Mouse (Mus musculus): ENCODE measurements at regions not wholly inside any gene's neighbourhood (a gene's known extent, or its start where the extent isn't known, plus 50 kb on each side); places are given as distances from the start of the nearest gene placed in this dataset.

GRCm38 (mm10) chr4:137160526-137160925, 111.9 kb upstream of the Zbtb40 start:
- no peak for DNase-seq (ENCODE audit: low read depth, low spot score)

DNA sequence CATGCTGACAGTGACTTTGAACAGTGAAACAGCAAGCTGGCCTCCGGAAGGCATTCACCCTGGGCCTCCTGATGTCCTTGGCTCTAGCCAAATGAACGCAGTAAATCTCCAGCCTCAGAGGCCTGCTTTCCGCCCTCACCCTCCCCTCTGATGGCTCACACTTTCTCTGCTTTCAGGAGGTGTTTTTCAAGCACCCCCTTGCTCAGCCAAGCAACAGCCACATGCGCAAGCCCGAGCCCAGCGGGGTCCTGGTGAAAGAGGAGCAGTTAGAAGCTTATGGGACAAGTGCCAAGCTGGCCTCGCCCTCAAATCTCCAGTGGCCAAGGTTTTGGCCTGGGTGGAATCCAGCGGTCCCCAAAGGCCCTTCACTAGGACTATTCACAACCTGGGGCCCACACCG, 109.6 kb upstream of the Zbtb40 start:
- DNase-seq (ENCODE audit: low read depth, low spot score), result no peak

DNA sequence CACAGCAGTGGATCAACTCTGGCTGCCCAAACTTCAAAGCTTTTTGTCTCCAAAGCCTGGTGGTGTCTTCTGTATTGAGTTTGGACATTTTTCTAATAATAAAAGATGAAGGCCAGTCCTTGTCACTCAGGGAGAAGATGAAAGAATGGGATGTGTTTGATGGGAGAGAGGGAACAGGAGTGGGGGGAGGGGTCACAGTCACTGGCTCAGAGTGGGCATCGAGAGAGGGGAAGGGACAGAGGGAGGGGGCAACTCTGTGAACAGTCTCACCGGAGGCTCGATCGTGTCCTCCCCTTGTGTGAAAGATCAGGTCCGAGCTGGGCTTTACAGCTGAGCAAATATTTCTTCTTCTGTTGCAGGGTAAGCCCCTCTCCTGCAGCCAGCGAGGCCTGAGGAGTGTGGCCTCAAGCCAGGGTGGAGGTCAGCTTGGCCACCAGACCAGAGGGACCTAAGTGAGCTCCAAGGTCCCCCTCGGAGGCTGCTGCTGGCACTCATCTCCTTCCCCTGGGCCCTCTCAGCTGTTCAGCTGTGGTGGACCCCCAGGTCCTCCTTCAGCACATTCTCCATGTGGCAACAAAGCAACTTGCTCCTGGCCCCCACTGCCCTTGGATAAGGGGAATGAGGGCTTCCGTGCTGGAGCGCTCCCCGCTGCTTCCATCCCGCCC, 108.0 kb upstream of the Zbtb40 start:
- no peak for DNase-seq (ENCODE audit: low read depth, low spot score)

GRCm38 (mm10) chr4:137148756-137149155, 100.2 kb upstream of the Zbtb40 start:
- no peak for DNase-seq (ENCODE audit: low read depth, low spot score)

GRCm38 (mm10) chr4:137147795-137148194, 99.2 kb upstream of the Zbtb40 start:
- DNase-seq (ENCODE audit: low read depth, low spot score), result no peak

- DNase-seq (ENCODE audit: low read depth, low spot score), result no peak
Observed at GRCm38 (mm10) chr4:137146326-137146725, 97.7 kb upstream of the Zbtb40 start.

- DNase-seq (ENCODE audit: low read depth, low spot score), result no peak
Observed at GRCm38 (mm10) chr4:137142316-137142715, 93.7 kb upstream of the Zbtb40 start.

DNA sequence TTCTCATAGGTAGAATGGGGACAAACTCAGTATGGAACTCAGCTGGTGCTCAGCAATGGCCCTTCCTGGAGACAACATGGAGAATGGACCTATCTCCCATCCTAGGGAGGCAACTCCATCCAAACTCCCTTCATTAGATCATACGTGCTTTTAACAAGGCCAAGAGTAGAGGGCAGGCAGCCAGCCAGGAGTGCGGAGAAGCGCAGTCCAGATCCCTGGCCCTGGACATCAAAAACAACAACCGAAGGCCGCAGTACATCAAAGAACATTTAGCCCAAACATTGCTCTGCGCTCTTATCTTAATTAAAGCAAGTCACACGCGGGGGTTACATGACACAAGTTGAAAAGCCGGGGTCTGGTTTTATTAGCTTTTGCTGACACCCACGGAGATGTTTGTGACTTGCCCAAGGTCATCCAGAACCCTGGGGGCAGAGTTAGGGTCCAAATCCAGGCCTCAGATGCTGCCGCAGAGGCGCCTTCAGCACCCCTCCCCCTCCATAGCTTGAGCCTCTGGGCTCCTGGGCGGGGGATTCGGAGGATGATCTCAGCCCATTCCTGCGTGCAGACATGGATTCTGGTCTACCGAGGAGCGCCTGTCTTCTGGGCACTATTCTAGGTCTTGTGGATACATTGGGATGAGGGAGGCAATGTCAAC, 90.6 kb upstream of the Zbtb40 start:
- no peak for DNase-seq (ENCODE audit: low read depth, low spot score)

GRCm38 (mm10) chr4:137138127-137138526, 89.5 kb upstream of the Zbtb40 start:
- no peak for DNase-seq (ENCODE audit: low read depth, low spot score)

DNA sequence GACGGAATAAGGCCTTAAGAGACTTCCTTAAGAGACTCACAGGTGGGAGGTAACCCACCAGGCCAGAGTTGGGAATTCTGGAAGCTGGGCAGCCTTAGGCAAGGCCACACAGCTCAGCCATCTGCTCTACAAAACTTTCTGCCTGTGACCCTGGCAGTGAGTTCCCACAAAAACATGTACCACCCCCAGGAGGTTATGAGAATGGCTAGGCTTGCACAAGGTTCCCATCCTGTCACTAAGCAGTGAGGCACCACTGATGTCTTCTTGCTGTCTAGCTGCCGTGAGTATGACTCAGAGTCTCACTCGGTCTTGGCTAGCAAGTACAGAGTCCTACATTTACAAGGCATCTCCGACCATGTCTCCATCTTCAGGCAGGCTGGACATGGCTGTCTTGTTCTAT, 87.7 kb upstream of the Zbtb40 start:
- no peak for DNase-seq (ENCODE audit: low read depth, low spot score)

DNA sequence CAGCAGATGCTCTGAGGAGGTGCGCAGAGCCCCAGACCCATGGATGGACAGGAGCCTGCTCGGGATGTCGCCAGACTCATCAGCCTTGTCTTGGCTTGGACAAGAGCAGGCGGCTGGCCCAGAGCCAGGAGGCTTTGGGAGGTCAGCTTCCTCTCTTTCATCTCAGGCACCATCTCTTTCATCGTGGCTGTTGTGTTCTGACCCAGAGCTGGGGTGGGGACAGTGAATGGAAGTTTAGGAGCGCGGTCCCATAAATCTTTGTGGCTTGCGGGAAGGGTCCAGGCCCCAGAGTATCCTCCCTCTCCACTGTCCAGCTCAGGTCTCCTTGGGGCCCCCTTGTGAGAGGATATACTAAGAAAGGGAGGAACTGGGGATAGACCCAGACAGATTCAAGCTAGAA, 87.2 kb upstream of the Zbtb40 start:
- no peak for DNase-seq (ENCODE audit: low read depth, low spot score)

DNA sequence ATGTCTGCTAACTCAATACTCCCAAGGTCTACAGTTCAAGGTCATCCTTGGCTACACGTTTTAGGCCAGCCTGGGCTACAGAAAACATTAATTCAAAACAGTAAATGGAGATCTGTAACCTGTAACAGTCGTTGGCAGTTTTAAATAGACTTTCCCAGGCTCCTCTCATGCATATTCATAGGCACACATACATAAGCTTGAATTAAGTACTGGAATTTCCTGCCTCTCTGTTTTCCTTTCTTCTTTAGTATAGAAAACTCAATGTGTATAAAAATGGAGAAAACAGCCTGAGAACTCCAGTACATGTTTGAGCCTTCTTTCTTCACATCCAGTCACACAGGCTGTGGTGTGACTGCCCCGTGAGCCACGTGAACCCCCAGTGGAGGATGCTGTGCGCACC, 86.0 kb upstream of the Zbtb40 start:
- no peak for DNase-seq (ENCODE audit: low read depth, low spot score)

GRCm38 (mm10) chr4:137133789-137134188, 85.2 kb upstream of the Zbtb40 start:
- no peak for DNase-seq (ENCODE audit: low read depth, low spot score)

DNA sequence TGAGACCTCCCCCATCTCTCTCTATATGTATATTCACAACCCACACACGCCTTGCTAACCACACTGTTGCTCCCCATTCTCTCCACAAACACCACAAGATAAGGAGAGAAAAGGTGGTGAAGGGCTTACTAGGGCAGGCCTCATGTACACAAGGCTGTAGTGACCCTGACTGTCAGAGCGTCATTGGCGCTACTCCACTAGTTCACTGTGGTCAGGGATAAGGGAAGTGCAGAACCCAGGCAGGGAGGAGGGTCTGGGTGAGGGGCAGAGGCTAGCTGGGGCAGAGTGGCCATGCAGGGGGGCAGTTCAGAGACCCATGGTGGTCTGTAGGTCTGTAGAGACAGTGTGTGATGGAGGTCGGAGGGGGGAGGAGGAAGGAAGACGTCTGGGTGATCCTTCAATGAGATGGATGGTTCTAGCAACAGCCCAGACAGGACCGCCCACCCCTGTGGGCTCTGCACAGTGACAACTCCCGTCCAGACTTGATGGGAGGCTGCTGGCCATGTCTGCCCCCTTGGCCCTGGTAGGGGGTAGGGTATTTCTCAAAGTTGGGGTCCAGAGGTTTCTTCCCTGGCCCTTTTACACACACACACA, 82.1 kb upstream of the Zbtb40 start:
- no peak for DNase-seq (ENCODE audit: low read depth, low spot score)

DNA sequence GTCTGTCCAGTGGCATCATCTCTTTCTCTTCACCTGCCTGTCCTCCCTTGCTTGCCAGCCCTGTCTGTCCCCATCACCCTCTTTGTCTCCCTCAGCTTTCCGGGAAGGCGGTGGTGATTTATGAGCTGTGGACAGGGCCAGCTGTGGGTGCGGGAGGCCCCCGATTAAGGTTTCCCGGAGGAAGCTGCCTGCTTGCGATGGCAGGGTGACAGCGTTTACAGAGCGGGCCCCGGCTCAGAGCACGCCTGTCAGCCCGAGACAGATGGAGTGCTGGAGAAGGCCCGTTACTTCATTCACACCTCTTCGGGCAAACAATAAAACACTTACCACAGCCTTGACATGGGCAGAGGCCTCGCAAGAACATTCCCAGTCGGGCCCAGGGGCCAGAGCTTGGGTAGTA, 79.6 kb upstream of the Zbtb40 start:
- no peak for DNase-seq (ENCODE audit: low read depth, low spot score)

DNA sequence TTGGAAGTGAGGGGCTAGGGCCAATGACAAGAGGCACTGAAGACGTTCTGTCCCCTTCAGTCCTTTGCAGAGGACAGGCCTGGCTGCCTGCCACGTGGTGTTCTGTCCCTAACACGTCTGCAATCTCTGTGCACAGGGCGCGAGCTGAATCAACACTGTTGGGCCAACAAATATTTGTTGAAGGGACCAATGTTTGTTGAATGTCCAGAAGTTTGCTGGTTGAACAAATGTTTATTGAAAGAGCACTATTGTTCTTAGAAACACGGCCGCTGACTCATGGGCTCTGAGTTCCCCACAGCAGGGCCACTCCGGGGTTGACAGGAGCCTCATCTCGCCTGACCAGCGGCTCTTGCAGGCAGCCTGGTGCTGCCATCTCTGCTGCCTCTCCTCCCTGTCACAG, 73.1 kb upstream of the Zbtb40 start:
- no peak for DNase-seq (ENCODE audit: low read depth, low spot score)

DNA sequence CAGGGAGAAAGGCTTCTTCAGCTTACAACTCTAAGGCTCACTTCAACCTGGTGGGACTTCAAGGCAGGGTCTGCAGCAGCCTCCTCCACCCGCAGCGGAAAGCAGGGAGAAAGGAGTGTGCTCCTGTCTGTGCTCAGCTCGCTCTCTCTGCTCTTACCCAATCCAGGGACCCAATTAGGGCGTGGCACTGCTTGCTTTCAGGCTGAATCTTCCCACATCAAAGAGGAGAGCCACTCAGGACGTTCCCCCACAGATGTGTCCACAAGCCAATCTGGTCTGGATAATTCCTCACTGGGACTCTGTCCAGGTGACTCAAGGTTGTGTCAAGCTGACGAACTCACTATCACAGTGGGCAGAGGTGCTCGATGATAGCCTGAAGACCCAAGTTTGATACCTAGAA, 72.0 kb upstream of the Zbtb40 start:
- no peak for DNase-seq (ENCODE audit: low read depth, low spot score)

GRCm38 (mm10) chr4:137118332-137118715, 69.7 kb upstream of the Zbtb40 start:
- DNase-seq (ENCODE audit: low read depth, low spot score), result no peak

DNA sequence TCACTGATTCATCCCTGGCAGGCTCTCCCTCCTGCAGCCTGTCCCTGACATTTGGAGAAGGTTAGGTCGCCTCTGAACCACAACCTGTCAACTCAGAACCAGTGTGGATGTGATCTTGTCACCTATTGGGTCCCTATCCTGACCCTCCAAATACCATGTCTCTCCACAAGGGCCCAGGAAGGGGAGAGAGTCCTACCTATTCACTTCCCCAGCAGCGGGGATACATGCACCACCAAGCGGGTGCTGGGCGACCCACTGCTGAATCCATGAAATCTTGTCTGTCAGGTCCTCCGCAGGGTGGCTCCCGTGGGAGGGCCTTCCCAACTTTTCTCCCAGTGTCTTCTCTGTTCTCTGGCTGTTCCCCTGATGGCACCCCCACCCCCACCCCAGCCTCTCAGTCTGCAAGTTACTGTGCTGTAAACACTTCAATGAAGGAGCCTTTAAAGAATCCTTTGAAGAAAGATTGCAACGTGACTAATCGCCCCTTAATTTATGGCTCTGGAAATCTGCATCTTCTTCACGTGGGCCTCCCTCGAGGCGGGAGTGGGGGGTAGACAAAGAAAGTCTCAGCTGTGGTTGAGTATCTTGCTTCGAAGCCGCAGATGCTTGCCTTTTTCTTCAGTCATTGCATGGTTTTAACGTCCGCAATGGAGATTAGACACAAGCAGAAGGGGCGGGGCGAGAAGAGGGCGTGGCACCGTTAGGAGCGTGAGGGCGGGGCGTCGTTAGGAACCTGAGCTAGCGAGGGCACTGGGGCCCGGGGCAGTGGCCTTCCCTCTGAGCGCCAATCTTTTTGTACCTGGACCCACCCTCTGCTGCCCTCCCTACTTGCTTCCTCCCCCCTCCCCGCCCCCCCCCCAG, 69.1 kb upstream of the Zbtb40 start:
- peak; percentile 42 for DNase-seq (ENCODE audit: low read depth, low spot score)

DNA sequence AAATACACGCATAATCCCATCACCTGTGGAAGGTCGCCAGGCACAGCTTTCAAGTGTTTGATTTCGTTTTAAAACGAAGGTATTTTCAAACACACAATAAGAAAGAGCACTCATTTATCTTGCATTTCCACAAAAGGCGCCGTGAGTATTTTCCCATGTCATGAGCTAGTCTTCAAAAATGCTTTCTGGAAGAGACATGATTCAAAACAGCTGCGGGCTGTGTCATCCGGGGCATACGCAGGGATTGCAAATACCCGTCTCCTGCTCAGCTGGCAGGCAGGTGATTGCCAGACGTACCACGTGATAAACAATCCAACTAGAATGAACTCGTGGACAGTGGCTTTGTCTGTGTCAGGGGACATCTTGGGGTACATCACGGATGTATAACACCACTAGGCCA, 66.5 kb upstream of the Zbtb40 start:
- no peak for DNase-seq (ENCODE audit: low read depth, low spot score)

DNA sequence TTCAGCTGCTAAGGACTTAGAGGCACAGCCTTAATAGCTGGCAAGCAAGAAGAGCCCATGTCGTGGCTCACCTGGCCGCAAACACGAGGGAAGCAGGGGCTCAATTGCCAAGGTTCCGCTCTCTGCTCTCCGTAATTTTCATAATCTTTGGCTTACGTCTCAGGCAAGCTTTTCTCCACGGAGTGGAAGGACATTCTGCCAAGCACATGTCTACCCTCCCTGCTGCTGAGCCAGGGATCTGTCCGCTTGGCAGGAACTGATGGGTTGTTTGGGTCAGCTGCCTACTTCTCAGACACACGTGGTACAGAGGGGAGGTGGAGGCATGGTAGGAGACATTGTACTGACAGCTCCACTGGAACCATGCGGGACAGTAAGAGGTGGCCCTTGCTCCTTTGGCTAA, 61.7 kb upstream of the Zbtb40 start:
- no peak for DNase-seq (ENCODE audit: low read depth, low spot score)

DNA sequence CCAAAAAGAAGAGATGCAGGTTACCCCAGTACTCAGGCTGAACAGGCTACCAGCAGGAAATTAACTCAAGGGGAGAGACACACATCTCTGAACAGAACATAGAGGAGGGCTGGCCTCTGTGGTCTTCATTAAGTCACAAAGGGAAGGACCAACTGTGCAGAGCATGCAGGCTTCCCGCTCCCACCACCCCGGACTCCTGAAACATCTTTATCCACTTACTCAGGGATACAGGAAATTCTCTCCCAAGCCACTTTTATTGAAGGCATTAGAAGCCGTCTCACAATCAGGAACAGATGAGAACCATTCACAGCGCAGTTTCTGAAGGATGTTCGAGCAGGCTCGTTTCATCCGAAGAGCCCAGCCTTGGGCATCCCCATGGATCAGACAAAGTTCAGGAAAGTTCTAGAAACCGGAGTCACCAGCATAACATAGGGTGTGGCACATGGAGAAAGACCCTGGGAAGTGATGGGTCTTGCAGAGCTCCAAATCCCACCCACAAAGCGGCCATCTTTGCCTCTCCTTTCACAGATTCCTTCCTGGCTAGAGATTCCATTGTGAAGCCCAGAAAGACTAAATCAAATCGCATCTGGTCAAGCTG, 55.9 kb upstream of the Zbtb40 start:
- DNase-seq (ENCODE audit: low read depth, low spot score), result no peak
